Mouse (Mus musculus): ENCODE measurements around the gene Actr1a.

Actr1a gene

DNA sequence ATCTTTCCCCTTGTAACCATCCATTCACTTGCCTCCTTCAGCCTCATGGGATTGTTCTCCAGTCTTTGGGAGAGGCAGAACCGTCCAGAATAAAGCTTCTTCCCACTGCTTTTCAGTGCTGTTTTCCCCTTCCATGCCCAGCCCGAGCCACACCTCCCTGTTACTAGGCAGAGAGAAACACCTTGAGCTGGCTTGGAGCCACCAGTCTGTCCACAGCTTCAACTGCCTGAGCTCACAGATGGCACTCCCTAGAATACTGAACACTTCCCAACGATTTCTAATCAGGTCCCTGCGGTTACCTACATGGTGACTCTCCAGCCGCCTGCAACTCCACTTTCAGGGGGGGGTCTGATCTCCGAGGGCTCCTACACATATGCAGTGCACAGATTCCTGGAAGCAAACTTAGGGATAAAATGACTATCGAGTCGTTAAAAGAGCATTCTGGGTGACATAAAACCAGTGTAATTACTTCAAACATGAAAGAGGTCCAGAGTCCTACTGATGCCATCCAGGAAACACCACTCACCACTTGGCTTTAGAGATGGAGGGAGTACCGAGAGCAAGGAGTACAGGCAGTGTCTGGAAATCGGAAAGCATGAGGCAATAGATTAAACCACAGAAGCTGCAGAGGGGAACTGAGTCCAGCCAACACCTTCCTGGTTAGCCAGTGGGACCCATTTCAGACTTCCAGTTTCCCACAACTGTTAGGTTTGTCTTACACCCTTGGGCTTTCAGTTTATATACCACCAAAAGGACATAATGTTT is 45.2 kb downstream of the Actr1a start, which contains the start of gene 2310034G01Rik:
2310034G01Rik (minus strand) TSS at position 135 of the 765 bp plus-strand sequence.
- no peak for DNase-seq (ENCODE audit: low read depth, low spot score)

DNA sequence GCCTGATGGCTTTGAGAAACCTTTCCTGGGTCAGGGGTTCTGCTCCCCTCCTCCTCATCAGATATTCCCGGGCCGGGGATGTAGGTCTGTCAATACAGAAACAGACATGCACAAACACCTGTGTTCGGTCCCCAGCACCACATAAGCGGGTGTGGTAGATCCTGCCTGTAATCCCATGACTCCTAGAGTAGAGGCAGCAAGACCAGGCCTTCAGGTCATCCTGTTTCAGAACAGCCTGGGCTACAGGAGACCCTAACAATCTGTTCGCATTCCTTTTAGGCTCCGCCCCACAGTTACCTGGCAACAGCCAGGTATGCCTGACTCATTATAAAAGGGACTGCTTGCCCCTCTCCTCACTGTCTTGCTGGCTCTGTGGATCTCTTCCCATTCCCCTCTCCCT is 46.0 kb downstream of the Actr1a start:
- no peak for DNase-seq (ENCODE audit: low read depth, low spot score)

DNA sequence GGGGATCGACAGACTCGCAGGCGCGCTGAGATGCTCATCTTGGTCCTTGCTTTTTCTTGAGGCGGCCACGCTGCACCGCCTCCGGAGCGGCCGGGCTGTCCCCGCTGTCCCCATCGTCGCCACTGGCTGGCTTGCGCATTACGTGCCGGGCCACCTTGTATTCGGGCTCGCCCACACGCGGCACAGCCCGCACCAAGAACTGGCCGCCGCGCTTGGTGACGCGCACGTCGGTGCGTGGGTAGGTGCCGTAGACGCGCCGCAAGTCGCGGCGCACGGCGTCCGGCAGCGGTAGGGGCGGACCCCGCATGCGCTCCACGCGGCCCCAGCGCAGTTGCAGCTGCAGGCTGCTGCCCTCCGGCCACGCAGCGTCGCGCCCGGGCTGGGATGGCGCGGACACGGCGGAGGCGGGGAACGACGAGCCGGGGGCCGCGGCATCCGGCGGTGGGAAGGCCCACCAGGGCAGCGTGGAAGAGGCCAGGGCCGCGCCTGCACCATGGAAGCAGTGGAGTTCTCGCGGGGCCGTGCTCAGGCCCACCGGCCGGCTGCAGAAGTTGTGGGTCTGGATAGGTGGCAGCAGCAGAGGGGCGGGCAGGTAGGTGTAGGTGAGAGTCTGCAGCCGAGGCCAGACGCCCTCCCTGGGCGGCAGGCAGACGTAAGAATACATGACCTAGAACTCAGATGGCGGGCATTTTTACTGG is 46.6 kb downstream of the Actr1a start:
- DNase-seq (ENCODE audit: low read depth, low spot score), result peak; percentile 87

DNA sequence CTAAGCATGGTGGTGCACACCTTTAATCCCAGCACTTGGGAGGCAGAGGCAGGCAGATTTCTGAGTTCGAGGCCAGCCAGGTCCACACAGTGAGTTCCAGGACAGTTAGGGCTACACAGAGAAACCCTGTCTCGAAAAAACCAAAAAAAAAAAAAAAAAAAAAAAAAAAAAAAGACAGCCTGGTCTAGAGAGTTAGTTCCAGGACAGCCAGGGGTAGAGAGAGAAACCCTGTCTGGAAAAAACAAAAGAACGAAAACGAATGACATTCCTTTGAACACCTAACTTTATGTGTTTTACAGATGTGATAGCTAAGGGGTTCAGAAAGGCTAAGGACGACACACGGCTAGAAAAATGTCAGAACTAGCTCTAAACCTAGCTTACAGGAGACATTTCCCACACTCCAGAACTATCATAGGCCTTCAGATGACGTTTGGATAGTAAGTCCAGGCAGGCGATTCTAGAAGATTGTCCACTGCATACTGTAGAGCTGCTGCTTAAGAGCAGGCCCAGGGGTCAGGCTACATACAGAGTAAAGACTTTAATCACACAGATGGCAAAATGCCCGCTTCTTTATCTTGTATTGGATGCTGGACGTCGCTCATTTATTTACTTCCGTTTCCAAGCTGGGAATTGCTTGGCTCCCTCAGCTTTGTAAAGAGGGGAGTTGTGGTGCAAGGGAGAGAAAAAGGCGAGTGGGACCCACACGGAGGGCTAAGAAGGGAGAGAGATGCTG is 47.4 kb downstream of the Actr1a start:
- DNase-seq (ENCODE audit: low read depth, low spot score), result no peak

DNA sequence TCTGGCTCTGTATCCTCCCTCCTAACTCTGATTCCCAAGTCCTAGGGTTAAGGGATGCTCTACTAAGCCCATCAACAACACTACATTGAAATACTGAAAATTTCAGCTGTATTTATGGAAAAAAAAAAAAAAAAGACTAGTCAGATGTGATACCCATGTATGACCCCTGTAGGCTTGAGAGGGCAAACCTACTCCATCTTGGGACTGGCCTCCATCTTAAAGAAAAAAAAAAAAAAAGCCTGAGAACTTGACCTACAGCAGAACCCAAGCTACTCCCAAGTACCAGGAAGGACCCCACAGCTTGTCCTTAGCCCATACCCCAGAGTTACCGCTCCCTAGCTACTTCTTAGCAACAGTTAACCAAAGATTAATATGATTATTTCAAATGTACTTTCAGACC is 48.4 kb downstream of the Actr1a start:
- no peak for DNase-seq (ENCODE audit: low read depth, low spot score)

DNA sequence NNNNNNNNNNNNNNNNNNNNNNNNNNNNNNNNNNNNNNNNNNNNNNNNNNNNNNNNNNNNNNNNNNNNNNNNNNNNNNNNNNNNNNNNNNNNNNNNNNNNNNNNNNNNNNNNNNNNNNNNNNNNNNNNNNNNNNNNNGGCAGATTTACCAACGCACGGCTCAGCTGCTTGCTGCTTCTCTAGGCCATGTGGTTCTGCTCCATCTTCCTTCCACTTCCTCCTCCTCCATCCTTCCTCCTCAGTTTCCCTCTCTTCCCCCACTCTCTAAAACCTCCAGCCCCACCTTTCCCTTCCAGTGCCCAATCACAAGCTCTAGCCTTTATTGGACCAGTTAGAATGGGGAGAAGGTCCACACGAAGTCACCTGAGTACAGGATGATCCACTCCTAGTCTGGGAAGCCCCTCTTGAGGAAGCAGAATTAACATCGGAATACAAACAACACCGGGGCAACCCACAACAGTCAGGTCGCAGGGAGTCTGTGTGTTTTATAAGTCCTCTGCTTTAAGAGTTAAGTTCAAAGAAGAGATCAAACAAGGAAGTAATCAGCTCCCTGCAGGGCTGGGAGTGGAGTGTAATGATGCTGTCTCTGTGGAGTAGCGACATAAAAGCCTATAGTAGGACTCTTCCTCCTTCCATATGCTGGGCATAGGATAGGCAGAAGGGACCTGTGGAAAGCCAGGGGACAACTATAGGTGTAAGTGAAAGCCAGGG is 50.7 kb downstream of the Actr1a start:
- DNase-seq (ENCODE audit: low read depth, low spot score), result no peak

DNA sequence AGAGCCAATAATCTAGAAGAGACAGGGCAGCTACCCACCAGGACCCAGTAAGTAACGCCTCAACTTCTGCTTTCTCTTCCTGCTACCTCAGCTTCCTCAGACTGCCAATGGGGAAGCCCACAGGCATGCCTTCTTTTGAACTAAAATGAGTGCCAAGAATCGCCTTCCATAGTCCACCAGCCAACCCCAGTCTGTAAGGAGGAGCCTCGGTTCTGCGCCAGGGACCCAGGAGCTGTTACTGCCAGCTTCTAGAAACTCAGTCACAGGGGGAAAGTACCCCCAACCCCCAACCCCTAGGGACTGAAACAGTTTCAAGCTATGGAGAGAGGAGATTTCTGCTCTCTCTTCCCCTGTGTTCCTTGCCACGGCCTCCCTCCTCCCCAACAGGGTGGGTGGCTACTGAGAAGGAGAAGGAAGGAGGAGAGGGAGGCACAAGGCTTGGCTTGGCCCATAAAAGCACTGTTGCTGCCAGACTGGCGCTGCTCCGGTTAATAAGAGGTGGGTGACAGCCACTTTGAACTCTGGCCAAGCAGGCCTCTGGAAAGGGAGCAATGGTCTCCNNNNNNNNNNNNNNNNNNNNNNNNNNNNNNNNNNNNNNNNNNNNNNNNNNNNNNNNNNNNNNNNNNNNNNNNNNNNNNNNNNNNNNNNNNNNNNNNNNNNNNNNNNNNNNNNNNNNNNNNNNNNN is 56.1 kb downstream of the Actr1a start:
- DNase-seq (ENCODE audit: low read depth, low spot score), result no peak

DNA sequence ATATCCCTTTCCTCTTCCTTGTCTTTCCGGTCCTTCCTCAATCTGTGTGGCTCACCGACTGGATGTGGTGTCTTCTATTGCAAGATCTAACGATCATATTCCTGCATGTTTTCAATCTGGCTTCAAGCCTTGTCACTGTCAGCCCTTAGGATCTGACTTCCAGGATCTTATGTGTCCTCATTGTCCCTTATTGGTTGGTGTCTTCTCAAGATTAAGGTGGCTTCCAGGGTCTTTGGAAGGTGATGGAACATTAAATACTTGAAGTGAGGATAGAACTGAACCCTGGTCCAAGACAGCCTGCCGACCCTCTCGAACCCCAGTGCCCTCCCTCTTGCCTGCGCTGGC is 56.6 kb downstream of the Actr1a start:
- DNase-seq (ENCODE audit: low read depth, low spot score), result no peak

DNA sequence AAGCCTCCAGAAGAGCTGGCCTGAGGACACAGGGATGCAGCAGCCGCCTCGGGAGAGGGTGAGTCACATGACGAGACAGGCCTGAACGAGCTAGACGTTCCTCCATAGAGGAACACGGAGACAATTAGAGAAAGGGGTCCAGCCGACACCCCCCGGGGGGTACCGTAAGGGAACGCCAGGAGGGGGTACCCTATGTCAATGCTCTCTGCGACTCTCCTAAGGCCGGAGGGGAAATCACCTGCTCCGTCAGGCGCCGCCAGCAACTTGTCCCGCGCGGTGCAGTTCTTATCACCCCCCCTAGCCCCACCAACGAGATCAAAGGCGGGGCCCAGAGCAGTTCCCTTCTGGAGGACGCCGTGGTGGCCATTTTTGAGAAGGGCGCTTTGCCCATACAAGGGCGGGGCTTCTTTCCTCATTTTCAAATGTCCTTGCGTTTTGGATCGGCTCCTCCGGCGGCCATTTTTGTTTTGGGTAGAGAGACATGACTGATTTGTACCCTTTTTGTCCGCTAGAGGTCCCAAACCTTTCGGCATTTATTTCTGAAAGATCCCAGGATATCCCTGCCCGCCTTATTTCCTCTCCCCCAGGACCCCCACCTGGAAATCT is 57.1 kb downstream of the Actr1a start, which contains the start of gene Cuedc2:
Cuedc2 (minus strand) TSS at position 372 of the 606 bp plus-strand sequence.
- DNase-seq (ENCODE audit: low read depth, low spot score), result peak; percentile 94

DNA sequence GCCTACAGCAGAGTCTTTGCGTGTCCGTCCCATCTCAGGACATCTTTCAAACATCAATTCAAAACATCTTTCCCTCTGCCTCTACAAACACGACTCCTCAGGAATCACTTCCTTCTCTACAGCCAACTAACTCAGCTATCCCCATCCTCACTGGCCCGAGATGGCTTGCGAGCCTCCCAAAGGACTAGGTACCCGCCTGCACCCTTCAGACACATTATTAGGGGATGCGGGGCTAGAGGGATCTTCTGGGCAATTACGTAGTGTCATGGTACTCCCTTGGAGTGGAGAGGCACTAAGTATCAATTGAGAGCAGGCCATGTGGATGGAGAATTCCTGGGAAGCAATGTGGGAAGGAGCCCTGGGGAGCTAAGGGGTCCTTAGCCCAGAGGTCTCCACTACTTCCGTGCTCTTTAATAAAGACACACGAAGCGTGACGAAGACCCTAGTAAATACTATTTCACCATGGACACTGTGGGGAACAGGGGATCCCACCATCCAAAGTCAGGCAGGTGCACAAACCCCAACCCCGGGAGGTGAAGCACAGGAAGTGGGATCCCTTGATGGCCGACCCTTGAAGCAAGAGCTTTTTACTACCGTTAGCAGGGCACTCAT is 57.7 kb downstream of the Actr1a start:
- no peak for DNase-seq (ENCODE audit: low read depth, low spot score)

DNA sequence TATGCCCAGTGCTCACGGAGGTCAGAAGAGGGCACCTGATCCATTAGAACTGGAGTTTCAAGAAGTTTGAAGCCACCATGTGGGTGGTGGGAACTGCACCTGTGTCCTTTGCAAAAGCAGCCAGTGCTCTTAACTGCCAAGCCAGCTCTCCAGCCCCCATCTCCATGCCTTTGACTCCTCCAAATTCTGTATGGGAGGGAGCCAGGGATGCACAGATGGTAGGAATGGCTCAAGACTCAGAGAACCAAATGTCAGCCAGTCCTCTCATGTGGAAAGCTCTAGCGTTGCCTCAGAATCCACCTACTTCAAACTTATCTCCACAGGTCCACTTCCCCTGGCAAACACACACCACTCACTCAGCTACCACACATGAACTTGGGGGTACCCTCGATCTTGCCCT is 61.6 kb downstream of the Actr1a start:
- DNase-seq (ENCODE audit: low read depth, low spot score), result no peak

DNA sequence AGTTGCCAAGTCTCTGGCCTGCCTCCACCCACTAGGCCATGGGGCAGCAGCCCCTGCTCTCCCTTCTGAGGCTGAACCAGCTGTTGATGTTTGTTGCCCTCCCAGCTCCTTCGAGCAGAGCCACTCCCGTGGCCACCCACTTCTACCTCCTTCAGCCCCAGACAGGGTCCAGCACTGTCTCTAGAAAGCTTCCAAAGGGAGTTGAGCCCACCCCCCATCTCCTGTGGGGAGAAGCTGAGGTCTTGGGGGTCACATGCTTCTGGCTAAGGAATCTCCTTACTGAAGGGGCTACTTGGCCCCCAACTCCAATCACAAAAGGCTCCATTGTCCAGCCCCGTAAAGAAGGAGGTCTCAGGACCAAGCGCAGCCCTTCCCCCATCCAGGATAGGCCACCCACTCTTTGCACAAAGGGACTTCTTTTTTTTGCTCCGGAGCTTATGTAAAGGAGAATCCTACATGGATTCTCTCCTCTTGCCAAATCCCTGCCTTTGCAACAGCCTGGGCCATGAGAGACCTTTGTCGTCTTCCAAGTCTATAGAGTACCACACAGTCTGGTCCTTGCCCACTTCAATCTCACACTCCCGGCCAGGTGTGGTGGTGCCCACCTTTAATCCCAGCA is 62.7 kb downstream of the Actr1a start:
- no peak for DNase-seq (ENCODE audit: low read depth, low spot score)

DNA sequence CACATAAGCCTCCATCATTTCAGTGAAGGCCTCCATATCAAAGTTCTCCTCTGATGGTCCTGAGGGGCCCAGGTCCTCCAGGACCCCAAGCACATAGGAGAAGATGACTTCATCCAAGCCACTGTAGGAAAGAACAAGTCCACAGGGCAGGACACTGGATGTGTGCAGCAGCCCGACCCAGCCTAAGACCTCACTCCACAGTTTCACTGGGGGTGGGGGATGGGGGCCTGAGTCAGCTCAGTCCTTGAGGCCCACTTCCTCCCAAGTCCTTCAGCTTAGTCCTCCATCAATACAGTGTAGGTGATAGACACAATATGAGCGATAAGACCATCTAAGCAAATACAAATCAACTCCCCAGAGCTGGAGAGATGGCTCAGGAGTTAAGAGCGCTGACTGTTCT is 63.6 kb downstream of the Actr1a start:
- no peak for DNase-seq (ENCODE audit: low read depth, low spot score)

DNA sequence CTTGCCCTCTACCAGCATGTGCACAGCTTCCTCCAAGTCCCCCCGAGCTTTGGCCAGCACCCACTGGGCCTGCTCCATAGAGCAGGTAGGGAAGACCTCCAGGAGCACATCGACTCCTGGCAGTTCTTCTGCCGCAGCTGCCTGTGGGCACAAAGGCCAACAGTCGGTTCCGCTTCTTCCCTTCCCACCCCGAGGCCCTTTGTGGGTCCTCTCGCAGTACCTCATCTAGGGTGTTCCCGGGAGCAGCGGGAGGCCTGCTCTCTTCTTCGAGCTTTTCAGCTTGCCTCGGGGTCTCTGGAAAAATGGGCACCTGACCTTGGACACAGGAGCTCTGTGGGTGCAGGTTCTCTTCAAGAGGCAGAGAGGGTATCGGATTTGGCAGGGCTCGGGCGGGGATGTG is 64.2 kb downstream of the Actr1a start:
- no peak for DNase-seq (ENCODE audit: low read depth, low spot score)

DNA sequence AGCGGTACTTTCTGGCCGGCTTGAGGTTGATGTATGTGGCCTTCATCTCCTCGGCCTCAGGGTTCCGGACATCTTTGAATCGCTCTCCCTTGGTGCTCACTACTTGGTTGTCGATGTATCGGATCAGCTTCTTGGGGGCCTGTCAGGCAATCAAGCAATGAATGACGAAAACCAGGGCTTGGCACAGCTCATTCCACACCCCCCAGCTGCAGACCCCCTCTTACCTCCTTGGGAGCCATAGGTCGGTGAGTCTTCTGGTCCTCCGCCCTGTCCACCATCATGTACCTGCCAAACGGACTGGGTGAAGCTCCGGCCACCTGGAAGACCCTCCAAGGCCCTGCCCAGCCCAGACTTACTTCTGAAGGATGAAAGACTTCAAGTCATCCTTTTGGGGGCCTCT is 64.9 kb downstream of the Actr1a start:
- DNase-seq (ENCODE audit: low read depth, low spot score), result no peak

DNA sequence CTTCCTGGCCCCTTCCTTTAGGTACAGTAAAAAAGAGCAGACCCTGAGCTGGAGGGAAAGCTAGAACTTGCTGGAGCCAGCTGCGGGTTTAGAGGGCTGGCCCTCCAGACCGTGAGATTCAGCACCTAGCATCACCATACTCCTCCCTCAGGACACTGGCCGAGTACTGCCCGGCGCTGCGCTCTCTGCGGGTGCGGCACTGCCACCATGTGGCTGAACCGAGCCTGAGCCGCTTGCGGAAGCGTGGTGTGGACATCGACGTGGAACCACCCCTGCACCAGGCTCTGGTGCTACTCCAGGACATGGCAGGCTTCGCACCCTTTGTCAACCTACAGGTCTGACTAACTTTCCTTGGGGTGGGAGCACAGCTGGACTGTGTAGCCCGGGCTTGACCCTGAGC is 65.6 kb downstream of the Actr1a start:
- DNase-seq (ENCODE audit: low read depth, low spot score), result peak; percentile 62

DNA sequence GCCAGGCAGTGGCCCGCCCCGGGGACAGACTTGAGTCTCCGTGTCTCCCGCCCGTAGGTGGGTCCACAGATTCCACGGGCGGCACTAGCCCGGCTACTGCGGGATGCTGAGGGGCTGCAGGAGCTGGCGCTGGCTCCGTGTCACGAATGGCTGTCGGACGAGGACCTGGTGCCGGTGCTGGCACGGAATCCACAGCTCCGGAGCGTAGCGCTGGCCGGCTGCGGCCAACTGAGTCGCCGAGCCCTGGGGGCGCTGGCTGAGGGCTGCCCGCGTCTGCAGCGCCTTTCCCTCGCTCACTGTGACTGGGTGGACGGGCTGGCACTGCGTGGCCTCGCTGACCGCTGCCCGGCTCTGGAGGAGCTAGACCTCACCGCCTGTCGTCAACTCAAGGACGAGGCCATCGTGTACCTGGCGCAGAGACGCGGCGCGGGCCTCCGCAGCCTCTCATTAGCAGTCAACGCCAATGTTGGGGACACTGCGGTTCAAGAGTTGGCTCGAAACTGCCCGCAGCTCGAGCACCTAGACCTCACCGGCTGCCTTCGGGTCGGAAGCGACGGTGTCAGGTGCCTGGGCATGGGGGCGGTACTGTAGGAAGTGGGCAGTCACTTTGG is 66.4 kb downstream of the Actr1a start:
- DNase-seq (ENCODE audit: low read depth, low spot score), result peak; percentile 52

DNA sequence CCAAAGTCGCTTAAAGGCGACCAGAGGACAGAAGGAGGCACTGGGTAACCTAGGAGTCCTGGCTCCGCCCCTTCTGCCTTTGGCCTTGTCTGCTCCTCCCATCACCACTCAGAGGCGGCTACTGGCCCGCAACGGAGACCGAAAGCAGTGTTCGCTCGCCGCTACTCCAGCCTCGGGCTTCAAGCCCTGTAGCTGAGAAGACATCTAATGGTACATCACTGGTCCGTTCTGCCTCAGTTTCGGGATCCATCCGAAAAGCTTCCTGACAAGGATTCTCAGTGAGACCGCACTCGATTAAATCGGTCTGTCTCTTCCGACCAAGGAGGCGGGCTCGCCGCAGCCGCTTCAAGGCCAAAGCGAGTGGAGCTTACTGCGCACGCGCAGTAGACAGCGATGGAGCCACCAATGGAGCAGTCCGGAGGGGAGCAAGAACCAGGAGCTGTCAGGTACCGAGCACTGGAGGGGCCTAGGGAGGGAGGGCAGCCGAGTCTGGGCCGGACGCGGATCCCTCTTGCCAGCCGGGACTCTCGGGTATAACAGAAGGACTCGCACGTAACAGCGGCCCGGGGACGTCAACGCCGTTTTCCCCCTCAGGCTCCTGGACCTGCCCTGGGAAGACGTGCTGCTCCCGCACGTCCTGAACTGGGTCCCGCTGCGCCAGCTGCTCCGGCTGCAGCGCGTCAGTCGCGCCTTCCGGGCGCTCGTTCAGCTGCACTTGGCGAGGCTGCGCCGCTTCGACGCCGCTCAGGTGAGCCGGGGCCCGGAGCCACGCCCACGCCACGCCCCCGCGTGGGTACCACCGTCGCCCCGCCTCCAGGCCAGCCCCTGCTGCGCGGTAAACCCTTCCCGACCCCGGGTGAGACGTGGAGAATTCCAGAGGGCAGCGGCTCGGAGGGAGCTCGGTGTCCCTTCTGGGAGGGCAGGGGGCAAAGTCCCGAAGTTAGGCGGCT is 67.2 kb downstream of the Actr1a start, which contains the start of gene Fbxl15:
Fbxl15 (plus strand) TSS at position 104 of the 950 bp plus-strand sequence.
- peak; percentile 95 for DNase-seq (ENCODE audit: low read depth, low spot score)

Measured in CD4-positive helper T cell, adult 2 months (primary cell).